Mouse (Mus musculus) left cerebral cortex, postnatal 25 days (tissue): ENCODE data around the gene Plekhb1. TPM values are rescaled to one million over a fixed set of nuclear protein-coding genes. Genes with fewer than 3 reads are reported as not detected.

Source experiments
- DNase-seq, 2 experiments: peaks; one replicate each; pipeline ENCODE4 v3.0.0; 2022; ENCODE audit warnings: low spot score in 2 of 2, mixed read lengths in 1 of 2
- intact Hi-C: fragments of 180-260 bp; cut with DNase I; formaldehyde crosslinking; loops from one replicate; pipeline ENCODE4 v1.15.1; 2025
- total RNA-seq, 2 experiments: library from RNA; stranded (reverse); gene quantifications; 2 replicates each; pipeline ENCODE4 v1.2.3; 2021

The Plekhb1 gene
- total RNA-seq, 2 experiments from 2014 or later, result 111 to 128 TPM

- DNase-seq, result peak; percentile 84 to 92
- intact Hi-C loops, result loop anchor here (1.0 kb wide), 1 partner anchor 18 kb away; no protein-coding TSS in a partner anchor
Measured at GRCm38 (mm10) chr7:100663190-100663589, 976 bp upstream of the Plekhb1 start.

- no peak for DNase-seq
- intact Hi-C loops, result no loop called here
Measured at GRCm38 (mm10) chr7:100661264-100661663, 950 bp downstream of the Plekhb1 start.

GRCm38 (mm10) chr7:100658093-100658578 is 4.1 kb downstream of the Plekhb1 start:
- intact Hi-C loops, result no loop called here
- DNase-seq, result no peak

GRCm38 (mm10) chr7:100656739-100657138 is 5.5 kb downstream of the Plekhb1 start:
- intact Hi-C loops, result no loop called here
- DNase-seq, result peak in 1 of 2 experiments; percentile 57

- intact Hi-C loops, result no loop called here
- DNase-seq, result no peak
Measured at GRCm38 (mm10) chr7:100654441-100654840, 7.8 kb downstream of the Plekhb1 start.

GRCm38 (mm10) chr7:100653480-100654266 is 8.5 kb downstream of the Plekhb1 start:
- peak in 1 of 2 experiments; percentile 72 for DNase-seq
- intact Hi-C loops, result no loop called here

- no peak for DNase-seq
- intact Hi-C loops, result no loop called here
Measured at GRCm38 (mm10) chr7:100651011-100651410, 11.2 kb downstream of the Plekhb1 start.

GRCm38 (mm10) chr7:100650421-100650820 is 11.8 kb downstream of the Plekhb1 start:
- DNase-seq, result no peak
- intact Hi-C loops, result no loop called here

- intact Hi-C loops, result no loop called here
- DNase-seq, result no peak
Measured at GRCm38 (mm10) chr7:100649826-100650225, 12.4 kb downstream of the Plekhb1 start.

- no peak for DNase-seq
- intact Hi-C loops, result no loop called here
Measured at GRCm38 (mm10) chr7:100649095-100649494, 13.1 kb downstream of the Plekhb1 start.

GRCm38 (mm10) chr7:100645147-100645546 is 17.1 kb downstream of the Plekhb1 start:
- intact Hi-C loops, result loop anchor here (1.0 to 2.0 kb wide), 2 partner anchors 18 to 40 kb away; no protein-coding TSS in a partner anchor
- DNase-seq, result peak; percentile 76 to 85

GRCm38 (mm10) chr7:100642413-100642812 is 19.8 kb downstream of the Plekhb1 start:
- intact Hi-C loops, result no loop called here

GRCm38 (mm10) chr7:100637657-100638056 is 24.6 kb downstream of the Plekhb1 start:
- intact Hi-C loops, result loop anchor here (1.0 kb wide), 1 partner anchor 117 kb away; no protein-coding TSS in a partner anchor
- DNase-seq, result no peak

More at GRCm38 (mm10) chr7:100642413-100642812, 19.8 kb downstream of the Plekhb1 start:
- no peak for DNase-seq

GRCm38 (mm10) chr7:100624538-100624937 is 37.7 kb downstream of the Plekhb1 start:
- no peak for DNase-seq
- intact Hi-C loops, result no loop called here

GRCm38 (mm10) chr7:100622277-100622676 is 39.9 kb downstream of the Plekhb1 start:
- no peak for DNase-seq
- intact Hi-C loops, result no loop called here

GRCm38 (mm10) chr7:100616121-100616857 is 45.9 kb downstream of the Plekhb1 start:
- intact Hi-C loops, result no loop called here
- no peak for DNase-seq

GRCm38 (mm10) chr7:100608910-100609309 is 53.3 kb downstream of the Plekhb1 start:
- DNase-seq, result no peak
- intact Hi-C loops, result loop anchor here (5.0 kb wide), 1 partner anchor 52 kb away; no protein-coding TSS in a partner anchor

- intact Hi-C loops, result loop anchor here (5.0 kb wide), 1 partner anchor 51 kb away; no protein-coding TSS in a partner anchor
- DNase-seq, result peak; percentile 62 to 68
Measured at GRCm38 (mm10) chr7:100608130-100608741, 54.0 kb downstream of the Plekhb1 start, which contains the start of gene Mrpl48. Mrpl48 (minus strand) TSS chr7:100608301.
